Mouse (Mus musculus) kidney, postnatal 0 days (tissue): ENCODE data around the gene Sike1. TPM values are rescaled to one million over a fixed set of nuclear protein-coding genes. Genes with fewer than 3 reads are reported as not detected.

Experiments
- ATAC-seq: fragments of 200-750 bp; cut with Nextera tagmentation; replicated peaks from 2 replicates; pipeline ENCODE4 v1.8.0; 2017; ENCODE audit warnings: low read depth, moderate number of reproducible peaks, moderate TSS enrichment, moderate library complexity; ENCODE audit not compliant: low FRiP score
- DNase-seq: peaks from one replicate; pipeline ENCODE4 v3.0.0-alpha.2; 2016; ENCODE audit warnings: low spot score
- H3K27ac ChIP-seq: fragments of 300-500 bp; sonication (generic); 2 replicates; pipeline ENCODE4 v1.5.1; 2014; ENCODE audit warnings: mild to moderate bottlenecking
- H3K27me3 ChIP-seq: fragments of 300-500 bp; sonication (generic); 2 replicates; pipeline ENCODE4 v1.6.1; 2014; ENCODE audit warnings: low read length, mixed read lengths; ENCODE audit not compliant: insufficient read depth
- H3K36me3 ChIP-seq: fragments of 300-500 bp; sonication (generic); 2 replicates; pipeline ENCODE4 v1.6.1; 2014; ENCODE audit warnings: low read length, mixed read lengths; ENCODE audit not compliant: insufficient read depth
- H3K4me1 ChIP-seq: fragments of 300-500 bp; sonication (generic); replicated peaks from 2 replicates; pipeline ENCODE4 v1.6.1; 2014; ENCODE audit warnings: antibody characterized with exemption, low read length, mixed read lengths; ENCODE audit not compliant: insufficient read depth
- H3K4me2 ChIP-seq: fragments of 300-500 bp; sonication (generic); 2 replicates; pipeline ENCODE4 v1.6.1; 2014; ENCODE audit warnings: mild to moderate bottlenecking, low read length, moderate library complexity, mixed read lengths
- H3K4me3 ChIP-seq: fragments of 300-500 bp; sonication (generic); replicated peaks from 2 replicates; pipeline ENCODE4 v1.5.1; 2014; ENCODE audit warnings: low read depth, low read length
- H3K9ac ChIP-seq: fragments of 300-500 bp; sonication (generic); 2 replicates; pipeline ENCODE4 v1.6.1; 2014; ENCODE audit warnings: low read depth, low read length
- H3K9me3 ChIP-seq: fragments of 300-500 bp; sonication (generic); replicated peaks from 2 replicates; pipeline ENCODE4 v1.6.1; 2016; ENCODE audit warnings: low read length, inconsistent platforms, mixed read lengths
- CTCF ChIP-seq: IDR thresholded peaks from 2 replicates; pipeline ENCODE4 v1.5.1; 2016; ENCODE audit warnings: antibody characterized with exemption, low read depth, mild to moderate bottlenecking, moderate library complexity
- WGBS: fragments of 180-500 bp; shearing (Covaris S2); extraction: QIAGEN DNeasy Blood & Tissue Kit; methylation state at CpG from one replicate; pipeline ENCODE4 v1.1.7; 2014; 5-methylcytosine and 5-hydroxymethylcytosine counted together
- polyA plus RNA-seq: library from polyadenylated mRNA; unstranded; fragments of >200 nt; fragmentation: Nextera tagmentation; extraction: Ambion mirVana; gene quantifications from 2 replicates; pipeline ENCODE4 v1.2.1, GENCODE M21; 2015

Gene Sike1
- polyA plus RNA-seq, 1 experiment from 2014 or later: 59.5 TPM

DNA sequence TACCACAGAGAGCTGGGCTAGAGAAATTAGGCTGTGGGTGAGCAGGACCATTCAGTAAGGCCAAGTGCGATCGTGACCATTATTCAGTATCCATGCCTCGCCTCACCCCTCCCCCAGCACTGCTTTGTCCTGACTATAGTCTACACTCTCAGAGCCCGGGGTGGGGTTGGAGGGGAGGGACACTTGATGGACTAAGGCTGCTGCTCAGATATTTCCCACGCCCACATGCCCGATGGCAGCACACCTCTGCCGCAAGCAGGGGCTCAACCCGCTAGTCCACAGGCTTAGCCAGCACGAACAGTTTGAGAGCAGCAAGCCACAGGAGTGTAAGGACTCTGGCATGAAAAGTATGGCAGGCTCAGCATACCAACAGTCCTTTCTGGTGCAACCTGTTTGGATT, 25.4 kb upstream of the Sike1 start:
- no peak overlapping the region for H3K9ac ChIP-seq
- no peak overlapping the region for H3K27ac ChIP-seq
- H3K9me3 ChIP-seq: no peaks in the 10 kb centered on the region
- no peaks in the 10 kb centered on the region for H3K27me3 ChIP-seq
- TF ChIP-seq CTCF: no peak
- ATAC-seq: no peak
- no peaks in the 10 kb centered on the region for H3K36me3 ChIP-seq
- no peak overlapping the region for H3K4me3 ChIP-seq
- WGBS: 81% methylated on average over 9 of the region's 9 CpGs
- H3K4me1 ChIP-seq: no peaks in the 10 kb centered on the region
- no peak overlapping the region for H3K4me2 ChIP-seq
- no peak for DNase-seq

- H3K4me1 ChIP-seq: no peaks in the 10 kb centered on the region
- TF ChIP-seq CTCF: no peak
- no peaks in the 10 kb centered on the region for H3K9me3 ChIP-seq
- no peak overlapping the region for H3K27ac ChIP-seq
- no peak overlapping the region for H3K4me3 ChIP-seq
- H3K36me3 ChIP-seq: no peaks in the 10 kb centered on the region
- H3K4me2 ChIP-seq: no peak overlapping the region
- H3K27me3 ChIP-seq: no peaks in the 10 kb centered on the region
- H3K9ac ChIP-seq: no peak overlapping the region
- ATAC-seq (no peak), DNase-seq (no peak)
- 84% methylated on average over 3 of the region's 3 CpGs for WGBS
Measured at GRCm38 (mm10) chr3:102970508-102970907, 25.0 kb upstream of the Sike1 start.

- no peak overlapping the region for H3K9ac ChIP-seq
- H3K4me2 ChIP-seq: no peak overlapping the region
- no peaks in the 10 kb centered on the region for H3K4me1 ChIP-seq
- H3K9me3 ChIP-seq: no peaks in the 10 kb centered on the region
- no peaks in the 10 kb centered on the region for H3K27me3 ChIP-seq
- TF ChIP-seq CTCF: no peak
- H3K4me3 ChIP-seq: no peak overlapping the region
- H3K27ac ChIP-seq: no peak overlapping the region
- ATAC-seq (no peak), DNase-seq (no peak)
- WGBS: 84% methylated on average over 4 of the region's 4 CpGs
- H3K36me3 ChIP-seq: no peaks in the 10 kb centered on the region
Measured at GRCm38 (mm10) chr3:102976906-102977305, 18.6 kb upstream of the Sike1 start.

DNA sequence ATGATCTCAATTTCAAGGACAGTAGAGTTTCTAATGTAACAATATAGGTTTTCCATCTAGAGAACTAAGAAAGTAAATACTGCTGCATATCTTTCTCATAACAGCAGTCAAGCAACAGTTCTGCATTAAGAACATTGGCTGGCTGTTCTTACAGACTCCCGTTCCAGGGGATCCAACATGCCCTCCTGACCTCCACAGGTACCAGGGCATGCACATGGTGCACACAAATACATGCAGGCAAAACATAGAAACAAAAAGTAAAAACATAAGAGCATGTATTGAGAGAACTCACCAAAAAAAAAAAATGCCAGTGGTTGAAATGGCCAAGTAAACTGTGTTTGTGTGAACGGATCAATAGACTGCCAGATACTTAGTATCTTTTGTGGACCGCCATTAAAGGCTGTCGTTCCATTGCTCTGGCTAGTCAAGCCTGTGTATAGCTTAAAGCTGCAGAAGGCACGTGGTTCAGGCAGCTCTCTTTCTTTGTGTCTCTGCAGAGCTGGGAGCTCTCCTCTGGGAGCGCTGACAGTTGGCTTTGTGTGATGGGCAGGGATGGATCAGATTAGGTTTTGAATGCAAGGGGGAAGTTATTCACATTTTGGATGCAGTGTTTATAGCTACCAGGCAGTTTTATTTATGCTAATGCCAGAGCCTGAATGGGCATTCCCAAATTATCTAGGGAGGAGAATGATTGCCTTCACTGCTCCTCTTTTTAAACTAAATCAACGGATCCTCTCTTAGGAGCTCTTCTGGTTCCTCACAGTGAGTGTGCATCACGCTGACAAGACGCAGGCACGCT, 15.8 kb upstream of the Sike1 start:
- no peaks in the 10 kb centered on the region for H3K4me1 ChIP-seq
- no peak for DNase-seq
- H3K4me3 ChIP-seq: no peak overlapping the region
- TF ChIP-seq CTCF: no peak
- H3K27me3 ChIP-seq: no peaks in the 10 kb centered on the region
- no peak overlapping the region for H3K27ac ChIP-seq
- H3K9me3 ChIP-seq: no peaks in the 10 kb centered on the region
- 47% methylated on average over 10 of the region's 10 CpGs for WGBS
- H3K4me2 ChIP-seq: no peak overlapping the region
- no peak overlapping the region for H3K9ac ChIP-seq
- no peak for ATAC-seq
- H3K36me3 ChIP-seq: no peaks in the 10 kb centered on the region

- H3K4me1 ChIP-seq: no peaks in the 10 kb centered on the region
- H3K9me3 ChIP-seq: no peaks in the 10 kb centered on the region
- H3K4me2 ChIP-seq: no peak overlapping the region
- no peak for DNase-seq
- H3K9ac ChIP-seq: no peak overlapping the region
- H3K27ac ChIP-seq: no peak overlapping the region
- no peaks in the 10 kb centered on the region for H3K27me3 ChIP-seq
- no peak for TF ChIP-seq CTCF
- WGBS: 59% methylated on average over 3 of the region's 3 CpGs
- H3K36me3 ChIP-seq: no peaks in the 10 kb centered on the region
- ATAC-seq: no peak
- no peak overlapping the region for H3K4me3 ChIP-seq
Measured at GRCm38 (mm10) chr3:102980349-102980736, 15.2 kb upstream of the Sike1 start.

DNA sequence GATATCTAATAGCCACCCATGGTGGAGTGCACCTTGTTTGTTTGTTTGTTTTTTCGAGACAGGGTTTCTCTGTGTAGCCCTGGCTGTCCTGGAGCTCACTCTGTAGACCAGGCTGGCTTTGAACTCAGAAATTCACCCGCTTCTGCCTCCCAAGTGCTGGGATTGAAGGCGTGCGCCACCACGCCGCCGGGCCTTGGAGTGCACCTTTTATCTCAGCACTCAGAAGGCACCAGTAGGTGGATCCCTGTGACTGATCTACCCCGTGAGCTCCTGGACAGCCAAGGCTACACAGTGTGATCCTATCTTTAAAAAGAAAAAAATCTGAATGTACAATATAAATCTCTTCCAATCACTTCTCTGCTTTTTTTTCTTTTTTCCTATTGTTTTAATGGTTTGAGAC, 4.5 kb upstream of the Sike1 start:
- Histone ChIP-seq H3K36me3 (no peaks in the 10 kb centered on the region), H3K4me1 (no peaks in the 10 kb centered on the region), H3K27ac (no peak overlapping the region), H3K4me2 (no peak overlapping the region), H3K27me3 (no peaks in the 10 kb centered on the region), H3K9me3 (no peaks in the 10 kb centered on the region), H3K9ac (no peak overlapping the region), H3K4me3 (no peak overlapping the region)
- no peak for ATAC-seq
- TF ChIP-seq CTCF: no peak
- WGBS: 80% methylated on average over 8 of the region's 8 CpGs
- DNase-seq: no peak

- H3K4me3 ChIP-seq: no peak overlapping the region
- no peak overlapping the region for H3K27ac ChIP-seq
- H3K4me2 ChIP-seq: no peak overlapping the region
- H3K9me3 ChIP-seq: no peaks in the 10 kb centered on the region
- H3K4me1 ChIP-seq: no peaks in the 10 kb centered on the region
- WGBS: 29% methylated on average over 3 of the region's 3 CpGs
- no peak for TF ChIP-seq CTCF
- DNase-seq (no peak), ATAC-seq (no peak)
- H3K36me3 ChIP-seq: no peaks in the 10 kb centered on the region
- no peaks in the 10 kb centered on the region for H3K27me3 ChIP-seq
- H3K9ac ChIP-seq: no peak overlapping the region
Measured at GRCm38 (mm10) chr3:102992936-102993335, 2.6 kb upstream of the Sike1 start.
